Mouse (Mus musculus) macrophage (primary cell): ENCODE results near the gene Tmc4. TPM values are rescaled to one million over a fixed set of nuclear protein-coding genes. Genes with fewer than 3 reads are reported as not detected.

Experiments
- H3K27ac ChIP-seq: fragments of 350-480 bp; formaldehyde crosslinking; 2 replicates; pipeline ENCODE4 v1.9.0; 2021
- H3K36me3 ChIP-seq: fragments of 350-480 bp; formaldehyde crosslinking; 2 replicates; pipeline ENCODE4 v1.9.0; 2021; ENCODE audit errors: inconsistent target
- H3K4me3 ChIP-seq: fragments of 350-480 bp; formaldehyde crosslinking; 2 replicates; pipeline ENCODE4 v1.9.0; 2021; ENCODE audit errors: inconsistent target
- H3K79me2 ChIP-seq: fragments of 350-480 bp; formaldehyde crosslinking; 2 replicates; pipeline ENCODE4 v1.9.0; 2021; ENCODE audit errors: inconsistent target
- WGBS: methylation state at CpG from one replicate; pipeline ENCODE4 v1.1.7; 2026; ENCODE audit warnings: inconsistent platforms; ENCODE audit not compliant: missing documents; 5-methylcytosine and 5-hydroxymethylcytosine counted together
- polyA plus RNA-seq: library from polyadenylated mRNA; stranded (reverse); fragments of 250-400 nt; gene quantifications from 3 replicates; pipeline ENCODE4 v1.2.4, GENCODE M21; 2018; ENCODE audit warnings: inconsistent platforms

Tmc4 gene
- polyA plus RNA-seq, 1 experiment from 2014 or later, result 0.70 TPM

DNA sequence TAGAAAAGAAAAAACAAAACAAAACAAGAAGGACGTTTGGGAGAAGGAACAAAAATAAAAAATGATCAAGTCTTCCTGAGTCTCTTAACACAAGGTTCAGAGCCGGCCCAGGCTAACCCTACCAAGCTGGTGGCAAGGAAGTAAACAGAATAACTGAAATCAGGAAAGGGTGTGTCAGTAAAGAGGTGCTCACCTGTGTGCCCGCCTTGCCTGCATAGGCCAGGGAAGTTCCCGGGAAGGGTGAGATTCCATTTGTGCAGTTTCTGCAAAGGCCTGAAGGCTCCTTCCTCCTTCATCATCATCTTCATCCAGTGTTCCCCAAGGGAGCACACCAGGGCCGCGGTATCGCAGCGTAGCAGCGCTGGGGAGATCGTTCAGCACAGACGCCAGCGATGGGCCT lies 982 bp downstream of the Tmc4 start:
- Histone ChIP-seq H3K27ac (no peak overlapping the region), H3K79me2 (no peaks in the 10 kb centered on the region), H3K4me3 (no peak overlapping the region), H3K36me3 (no peaks in the 10 kb centered on the region)
- WGBS, result 89% methylated on average over 12 of the region's 12 CpGs

DNA sequence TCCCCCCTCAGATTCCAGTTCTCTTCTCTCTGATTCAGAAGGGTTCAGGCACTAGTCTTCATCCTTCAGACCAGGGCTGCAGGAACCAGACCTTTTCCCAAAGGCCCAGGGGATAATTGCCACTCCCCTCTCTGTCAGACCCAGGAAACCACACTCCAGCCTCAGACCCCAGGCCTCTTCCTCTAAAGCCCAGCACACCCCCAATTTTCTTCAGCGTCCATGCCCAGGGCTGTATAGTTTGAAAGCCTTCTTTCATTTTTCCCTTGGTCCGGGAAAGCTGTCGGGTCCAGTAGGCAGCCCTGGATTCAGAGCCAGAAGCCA lies 2.2 kb downstream of the Tmc4 start:
- no peak overlapping the region for H3K4me3 ChIP-seq
- no peaks in the 10 kb centered on the region for H3K36me3 ChIP-seq
- WGBS, result 73% methylated on average over 3 of the region's 3 CpGs
- no peak overlapping the region for H3K27ac ChIP-seq
- no peaks in the 10 kb centered on the region for H3K79me2 ChIP-seq

DNA sequence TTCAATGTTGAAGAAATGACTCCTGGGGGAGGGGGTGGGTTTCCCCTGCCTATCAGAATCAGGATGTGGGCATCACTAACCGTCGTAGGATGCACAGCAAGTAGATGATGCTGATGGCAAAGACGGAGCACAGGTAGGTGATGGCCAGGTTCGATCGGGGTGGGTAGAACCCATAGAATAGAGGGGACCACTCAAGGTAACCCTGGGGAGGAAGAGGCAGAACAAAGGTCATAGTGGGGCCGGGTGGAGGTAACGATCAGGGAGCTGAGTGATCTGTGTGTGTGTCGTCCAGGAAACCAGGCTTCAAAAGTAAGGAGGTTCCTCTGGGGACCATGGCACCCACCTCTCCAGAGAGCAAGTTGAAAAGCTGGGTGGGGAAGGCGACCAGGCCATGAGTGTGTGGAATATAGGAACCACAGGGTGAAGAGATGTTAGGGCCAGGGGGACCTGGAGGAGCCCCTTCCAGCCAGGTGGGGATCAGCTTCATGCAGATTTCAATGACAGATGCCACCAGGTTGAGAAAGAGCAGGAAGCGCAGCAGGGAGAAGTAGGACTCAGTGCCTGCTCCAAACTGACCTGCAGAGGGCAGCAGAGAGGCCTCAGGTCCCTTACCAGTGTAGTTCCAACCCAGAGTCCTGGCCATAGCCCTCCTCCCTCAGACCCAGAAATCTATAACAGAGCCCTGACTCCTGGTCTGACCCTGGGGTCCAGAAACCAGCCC lies 2.7 kb downstream of the Tmc4 start:
- no peaks in the 10 kb centered on the region for H3K36me3 ChIP-seq
- H3K27ac ChIP-seq, result no peak overlapping the region
- no peak overlapping the region for H3K4me3 ChIP-seq
- 75% methylated on average over 10 of the region's 10 CpGs for WGBS
- H3K79me2 ChIP-seq, result no peaks in the 10 kb centered on the region

DNA sequence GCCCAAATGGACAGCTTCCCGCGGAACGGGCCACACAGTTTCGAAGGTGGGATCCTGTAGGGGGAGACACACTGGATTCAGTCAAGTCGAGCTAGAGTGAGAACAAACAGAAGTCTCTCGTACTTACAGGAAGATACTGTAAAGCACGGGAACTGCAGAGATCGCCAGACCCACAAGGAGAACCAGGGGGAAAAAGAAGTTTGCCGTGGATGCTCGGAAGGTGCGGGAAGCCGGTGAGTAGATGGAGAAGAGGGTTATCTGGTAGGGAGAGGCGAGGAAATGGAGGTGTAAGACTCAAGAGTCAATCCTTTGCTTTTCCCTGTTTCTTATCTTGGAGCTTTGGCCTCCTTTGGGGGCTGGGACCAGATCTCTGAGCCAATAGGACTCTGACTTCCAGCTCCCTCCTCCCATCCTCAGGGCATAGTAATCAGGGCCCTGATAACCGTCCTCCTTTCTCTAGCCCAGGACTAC lies 10.4 kb downstream of the Tmc4 start:
- peaks cover 23% of the 10 kb centered on the region for H3K79me2 ChIP-seq
- WGBS, result 44% methylated on average over 14 of the region's 14 CpGs
- H3K27ac ChIP-seq, result no peak overlapping the region
- H3K36me3 ChIP-seq, result peaks cover 8% of the 10 kb centered on the region; the same call in 1 of the 2 replicates
- no peak overlapping the region for H3K4me3 ChIP-seq

DNA sequence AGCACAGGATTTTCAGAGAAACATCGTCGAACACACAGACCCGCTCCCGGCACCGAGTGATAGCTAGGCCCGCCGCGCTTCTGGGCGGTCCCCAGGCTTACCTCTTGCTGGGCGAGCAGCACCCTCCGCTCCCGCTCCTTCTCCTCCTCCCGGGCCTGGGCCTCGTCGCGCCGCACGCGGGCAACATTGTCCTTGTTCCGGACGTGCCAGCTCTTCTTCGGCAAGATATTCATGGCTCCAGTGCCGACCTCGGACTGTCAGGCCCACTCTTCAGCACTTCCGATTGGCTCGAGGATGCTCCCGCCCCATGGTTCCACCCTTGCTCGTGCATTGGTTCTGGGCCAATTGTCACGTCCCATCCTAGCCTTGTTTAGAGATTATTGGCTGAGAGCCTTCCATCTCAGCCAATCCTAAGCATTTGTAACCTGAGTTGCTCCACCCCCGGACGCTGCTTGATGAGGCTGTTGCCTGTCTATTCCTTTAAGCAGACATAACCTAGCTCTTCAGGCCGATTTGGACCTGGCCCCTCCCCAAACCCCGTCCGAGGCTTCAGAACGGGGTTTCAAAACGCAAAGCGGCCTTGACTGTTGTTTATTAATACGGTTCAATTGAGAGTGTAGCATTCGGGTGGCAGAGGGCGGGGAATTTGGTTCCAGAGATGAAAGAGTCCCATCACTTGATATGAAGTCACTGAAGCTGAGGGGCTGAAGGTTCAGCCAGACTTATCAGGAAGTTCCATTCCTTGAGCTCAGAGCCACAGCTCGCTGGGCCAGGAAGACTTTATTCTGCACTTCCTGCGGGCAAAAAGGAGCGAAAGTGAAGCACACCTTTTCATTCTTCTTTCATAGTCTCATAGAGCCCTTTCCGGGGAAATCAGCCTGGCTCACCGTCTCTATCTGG lies 11.9 kb downstream of the Tmc4 start, which contains the start of gene Leng1:
TSS of gene Leng1 (minus strand) at position 626 of the 900 bp plus-strand sequence.
- H3K27ac ChIP-seq, result peak within 1 kb of the TSS; percentile 65
- 3% methylated on average over 45 of the region's 45 CpGs for WGBS
- peaks cover 23% of the 10 kb centered on the region for H3K79me2 ChIP-seq
- peak within 1 kb of the TSS; percentile 79 for H3K4me3 ChIP-seq
- H3K36me3 ChIP-seq, result peaks cover 21% of the 10 kb centered on the region; the same call in 1 of the 2 replicates

DNA sequence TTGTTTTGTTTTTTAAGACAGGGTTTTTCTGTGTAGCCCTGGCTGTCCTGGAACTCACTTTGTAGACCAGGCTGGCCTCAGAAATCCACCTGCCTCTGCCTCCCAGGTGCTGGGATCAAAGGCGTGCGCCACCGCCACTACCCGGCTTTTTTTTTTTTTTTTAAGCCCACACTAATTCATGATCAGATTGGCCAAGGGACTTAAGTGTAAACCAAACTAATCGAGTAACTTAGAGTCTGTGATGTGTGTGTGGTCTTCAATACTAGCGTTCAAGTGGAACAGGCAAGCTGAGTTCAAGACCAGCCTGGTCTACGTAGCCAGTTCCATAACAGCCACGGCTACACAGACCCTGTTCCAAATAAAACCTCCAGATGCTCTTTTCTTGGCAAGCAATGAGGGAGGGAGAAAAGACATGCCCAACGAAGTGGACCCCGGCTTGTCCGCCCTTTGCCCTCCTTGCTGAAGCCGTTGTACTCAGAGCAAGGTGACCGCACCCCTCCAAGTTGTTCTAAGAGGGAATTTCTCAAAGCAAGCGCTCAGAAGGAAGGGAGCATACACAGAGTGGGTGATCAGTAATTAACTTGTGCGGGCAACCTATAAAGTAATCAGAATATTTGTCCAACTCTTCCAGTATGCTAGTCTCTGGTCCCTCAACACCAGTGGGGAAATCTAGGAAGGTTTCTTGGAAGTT lies 12.7 kb downstream of the Tmc4 start:
- Histone ChIP-seq H3K79me2 (peaks cover 23% of the 10 kb centered on the region), H3K27ac (peak overlapping the region; percentile 53), H3K4me3 (peak overlapping the region; percentile 79), H3K36me3 (peaks cover 29% of the 10 kb centered on the region)
- 29% methylated on average over 15 of the region's 15 CpGs for WGBS

DNA sequence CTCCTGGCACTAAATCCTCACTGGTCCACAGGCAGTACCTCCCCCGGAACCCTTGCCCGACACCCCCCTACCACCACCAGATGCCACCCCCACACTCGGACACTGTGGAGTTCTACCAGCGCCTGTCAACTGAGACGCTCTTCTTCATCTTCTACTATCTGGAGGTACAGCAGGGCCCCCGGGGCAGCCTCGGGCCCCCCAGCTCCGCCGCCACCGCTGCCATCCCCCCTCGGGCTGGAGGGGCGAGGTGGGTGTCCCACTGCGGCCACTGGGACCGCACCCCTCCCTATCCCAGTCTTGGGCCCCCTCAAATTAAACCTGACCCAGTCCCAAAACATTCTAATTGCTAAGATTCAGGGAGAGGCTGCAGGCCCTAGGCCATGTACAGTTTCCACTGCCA lies 18.8 kb downstream of the Tmc4 start:
- no peak overlapping the region for H3K27ac ChIP-seq
- 100% methylated on average over 2 of the region's 14 CpGs for WGBS
- H3K79me2 ChIP-seq, result peaks cover 8% of the 10 kb centered on the region
- no peak overlapping the region for H3K4me3 ChIP-seq
- H3K36me3 ChIP-seq, result peaks cover 83% of the 10 kb centered on the region

DNA sequence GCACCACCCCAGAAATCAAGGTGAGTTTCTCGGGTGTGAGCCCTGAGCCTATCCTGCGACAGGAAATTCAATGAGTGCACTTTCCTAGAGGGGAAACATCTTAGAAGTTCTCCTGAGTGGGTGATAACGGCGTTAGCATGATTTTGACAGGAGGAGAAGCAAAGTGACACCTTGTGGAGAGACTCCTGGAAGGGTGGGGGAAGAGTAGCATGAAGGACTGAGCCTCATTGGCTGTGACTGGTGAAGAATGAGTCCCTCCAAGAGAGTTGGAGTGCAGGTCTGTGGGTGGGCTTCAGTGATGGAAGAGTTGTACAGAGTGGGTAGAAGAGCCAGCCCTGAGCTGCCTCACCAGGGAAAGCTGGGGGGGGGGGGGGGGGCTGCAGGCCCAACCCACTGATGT lies 20.4 kb downstream of the Tmc4 start:
- WGBS, result 100% methylated on average over 4 of the region's 4 CpGs
- Histone ChIP-seq H3K36me3 (peaks cover 90% of the 10 kb centered on the region), H3K4me3 (no peak overlapping the region), H3K79me2 (no peaks in the 10 kb centered on the region; the same call in 1 of the 2 replicates), H3K27ac (no peak overlapping the region)

DNA sequence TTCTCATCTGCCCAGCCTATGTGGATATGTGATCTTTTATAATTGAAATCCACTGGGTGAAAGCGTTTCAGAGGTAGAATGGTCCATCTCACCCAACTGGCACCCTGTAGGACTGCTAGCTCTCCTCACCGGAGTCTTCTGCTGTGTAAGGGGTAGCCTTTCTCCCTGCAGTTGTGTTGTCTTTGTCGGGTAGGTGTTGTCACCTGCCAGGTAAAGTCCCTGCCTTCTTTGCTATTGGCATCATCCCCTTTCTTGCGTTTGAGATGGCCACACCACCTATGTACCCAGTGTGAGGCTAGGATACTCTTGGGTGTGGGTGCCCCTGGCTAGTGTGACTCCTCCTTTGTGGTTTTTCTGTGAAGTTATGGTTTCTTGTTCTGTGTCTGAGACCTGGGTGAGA lies 30.7 kb downstream of the Tmc4 start:
- H3K79me2 ChIP-seq, result peaks cover 47% of the 10 kb centered on the region
- 63% methylated on average over 4 of the region's 4 CpGs for WGBS
- peaks cover 16% of the 10 kb centered on the region for H3K36me3 ChIP-seq
- no peak overlapping the region for H3K27ac ChIP-seq
- H3K4me3 ChIP-seq, result peak overlapping the region; percentile 58

DNA sequence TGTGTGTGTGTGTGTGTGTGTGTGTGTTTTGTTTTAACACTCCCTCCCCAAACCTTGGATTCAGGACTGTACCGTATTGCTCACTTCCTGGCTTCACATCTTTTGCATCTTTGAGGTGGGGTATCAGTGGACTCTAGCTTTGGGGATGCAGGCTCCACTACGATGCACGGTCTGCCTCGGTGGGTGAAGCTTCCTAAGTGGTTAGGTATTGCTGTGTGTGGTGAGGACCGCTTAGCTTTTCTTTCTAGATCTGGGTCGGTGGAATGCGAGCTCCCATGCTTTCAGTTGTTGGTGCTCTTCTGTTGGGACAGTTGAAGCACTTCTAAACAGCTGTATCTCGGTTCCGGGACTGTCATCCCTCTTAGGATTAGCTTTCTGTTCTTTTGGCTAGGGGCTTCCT lies 31.2 kb downstream of the Tmc4 start:
- WGBS, result 19% methylated on average over 8 of the region's 9 CpGs
- peak overlapping the region; percentile 58 for H3K4me3 ChIP-seq
- H3K27ac ChIP-seq, result peak overlapping the region; percentile 42
- peaks cover 16% of the 10 kb centered on the region for H3K36me3 ChIP-seq
- H3K79me2 ChIP-seq, result peaks cover 47% of the 10 kb centered on the region

DNA sequence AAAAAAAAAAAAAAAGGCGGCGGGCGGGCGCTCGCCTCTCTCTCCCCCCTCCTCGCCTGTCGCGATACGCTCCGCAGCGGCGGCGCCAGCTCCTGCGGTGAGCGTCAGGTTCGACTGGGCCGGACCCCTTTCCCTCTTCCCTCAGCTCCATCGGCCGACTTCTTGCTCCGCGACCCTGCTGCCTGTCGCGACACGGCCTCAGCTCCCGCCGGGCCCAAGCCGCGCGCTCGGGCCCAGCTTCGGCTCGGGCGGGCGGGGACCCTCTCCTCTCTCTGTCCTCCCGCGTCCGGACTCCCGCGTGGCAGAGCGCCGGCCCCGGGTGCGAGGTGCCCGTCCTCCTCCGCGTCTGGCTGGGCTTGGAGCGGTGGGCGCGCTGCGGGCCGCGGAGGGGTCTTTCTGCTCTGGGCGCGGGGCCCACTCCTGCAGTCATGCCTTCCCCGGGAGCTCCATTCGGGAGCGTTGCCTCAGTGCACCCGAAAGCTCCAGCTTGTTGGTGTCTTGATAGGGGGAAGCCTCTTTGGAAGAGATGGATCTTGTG lies 31.8 kb downstream of the Tmc4 start:
- WGBS, result under 1% methylated on average over 50 of the region's 58 CpGs
- Histone ChIP-seq H3K79me2 (peaks cover 47% of the 10 kb centered on the region), H3K4me3 (peak overlapping the region; percentile 58), H3K36me3 (peaks cover 17% of the 10 kb centered on the region; the same call in 1 of the 2 replicates), H3K27ac (peak overlapping the region; percentile 78)

DNA sequence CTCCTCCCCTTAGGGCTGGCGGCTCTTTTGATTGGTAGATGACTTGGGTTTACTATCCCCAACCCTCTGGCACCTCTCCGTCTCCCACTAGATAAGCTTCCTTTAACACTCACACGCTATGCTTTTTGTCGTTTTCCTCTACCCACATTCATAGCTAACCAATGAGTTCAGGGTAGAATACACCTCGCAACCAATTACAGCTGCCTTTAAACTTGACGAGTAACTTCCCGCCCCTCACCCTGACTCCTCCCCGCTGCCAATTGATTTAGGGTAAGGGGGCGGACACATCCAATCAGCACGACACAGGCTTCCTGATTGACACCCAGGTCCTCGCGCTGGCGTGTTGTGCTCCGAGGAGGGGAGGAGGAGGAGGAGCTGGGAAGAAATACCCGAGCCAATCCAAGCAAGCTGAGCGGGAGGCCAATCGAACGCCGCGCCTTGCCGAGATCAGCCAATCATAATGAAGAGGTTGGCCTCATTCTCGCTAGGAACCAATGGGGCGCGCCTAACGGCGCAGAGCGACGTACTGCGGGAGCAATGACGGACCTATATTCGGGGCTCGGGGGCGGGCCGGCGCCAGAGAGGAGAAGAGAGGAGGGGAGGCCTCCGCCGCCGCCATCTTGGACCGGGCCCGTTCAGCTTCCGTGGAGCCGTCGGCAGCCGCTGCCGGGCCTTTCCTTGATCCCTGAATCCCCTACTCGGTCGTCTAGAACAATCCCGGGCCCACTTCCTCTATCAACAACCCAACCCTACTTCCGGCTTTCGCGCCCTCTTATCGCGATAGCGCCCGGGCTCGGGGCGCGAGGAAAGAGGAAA lies 32.5 kb downstream of the Tmc4 start, which contains the start of gene Cnot3:
TSS of gene Cnot3 (plus strand) at position 597 of the 816 bp plus-strand sequence.
- peak within 1 kb of the TSS; percentile 58 for H3K4me3 ChIP-seq
- 0% methylated on average over 26 of the region's 58 CpGs for WGBS
- peak within 1 kb of the TSS; percentile 78 for H3K27ac ChIP-seq
- H3K36me3 ChIP-seq, result peaks cover 19% of the 10 kb centered on the region; the same call in 1 of the 2 replicates
- peaks cover 42% of the 10 kb centered on the region for H3K79me2 ChIP-seq

DNA sequence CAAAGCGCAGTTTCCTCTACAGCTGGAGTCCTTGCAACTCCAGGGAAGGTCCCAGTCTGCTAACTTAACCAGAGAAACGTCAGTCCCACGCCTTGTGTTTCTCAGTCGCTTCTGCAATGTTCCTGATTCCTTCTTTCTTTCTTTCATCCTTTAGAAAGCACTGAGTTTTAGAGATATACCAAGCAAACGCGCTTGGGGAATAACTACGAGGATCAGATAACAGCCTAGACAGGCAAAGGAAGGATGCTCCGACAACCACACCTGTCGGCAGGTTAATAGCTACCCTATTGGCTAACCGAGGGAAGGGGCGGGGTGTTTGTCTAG lies 33.0 kb downstream of the Tmc4 start:
- Histone ChIP-seq H3K27ac (peak overlapping the region; percentile 46), H3K4me3 (peak overlapping the region; percentile 41), H3K79me2 (peaks cover 37% of the 10 kb centered on the region), H3K36me3 (peaks cover 25% of the 10 kb centered on the region; the same call in 1 of the 2 replicates)
- 0% methylated on average over 11 of the region's 11 CpGs for WGBS
